Mouse (Mus musculus) kidney, adult 11 months (tissue): ENCODE measurements around the gene Tbc1d19.

ENCODE experiments used
- DNase-seq: peaks from one replicate; pipeline ENCODE4 v3.0.0; 2022

The Tbc1d19 gene

DNA sequence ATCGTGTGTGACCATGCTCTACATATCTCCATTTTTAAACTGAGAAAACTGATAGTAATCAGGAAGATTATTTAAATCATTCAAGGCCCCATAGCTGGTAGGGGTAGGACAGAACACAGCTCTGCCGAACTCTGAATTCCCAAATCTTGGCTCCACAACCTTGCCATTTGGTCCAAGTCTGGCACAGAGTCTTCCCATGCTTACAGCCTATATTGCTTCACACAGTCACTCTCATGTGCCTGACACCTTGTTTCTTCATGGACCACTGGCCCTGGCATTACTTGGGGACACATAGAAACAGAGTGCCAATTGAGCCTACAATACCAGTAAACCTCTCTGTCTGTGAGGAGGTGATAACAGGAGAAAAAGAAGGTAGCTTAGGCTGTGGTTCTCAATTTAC is 111.0 kb downstream of the Tbc1d19 start:
- DNase-seq = no peak

GRCm38 (mm10) chr5:53922149-53922904 is 112.9 kb downstream of the Tbc1d19 start:
- DNase-seq = no peak

DNA sequence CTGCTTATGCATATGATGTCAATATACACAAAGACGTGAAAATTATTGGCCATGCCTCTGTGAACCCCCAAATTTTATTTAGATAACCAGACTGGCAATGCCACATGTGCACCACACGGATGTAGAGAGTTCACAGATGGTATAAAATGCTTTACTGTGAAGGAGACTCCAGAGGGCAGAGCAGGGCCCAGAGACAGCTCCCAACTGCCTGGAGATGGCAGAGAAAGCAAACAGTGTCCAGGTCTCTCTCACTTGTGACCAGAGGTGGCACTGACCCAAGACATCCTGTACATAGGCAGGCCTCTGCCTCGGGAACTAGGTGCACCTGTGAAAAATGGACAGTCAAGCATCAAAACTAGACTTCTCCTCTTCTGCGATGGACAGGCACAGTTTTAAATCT is 114.6 kb downstream of the Tbc1d19 start:
- DNase-seq = no peak

- no peak for DNase-seq
Observed at GRCm38 (mm10) chr5:53926301-53926855, 117.0 kb downstream of the Tbc1d19 start.

DNA sequence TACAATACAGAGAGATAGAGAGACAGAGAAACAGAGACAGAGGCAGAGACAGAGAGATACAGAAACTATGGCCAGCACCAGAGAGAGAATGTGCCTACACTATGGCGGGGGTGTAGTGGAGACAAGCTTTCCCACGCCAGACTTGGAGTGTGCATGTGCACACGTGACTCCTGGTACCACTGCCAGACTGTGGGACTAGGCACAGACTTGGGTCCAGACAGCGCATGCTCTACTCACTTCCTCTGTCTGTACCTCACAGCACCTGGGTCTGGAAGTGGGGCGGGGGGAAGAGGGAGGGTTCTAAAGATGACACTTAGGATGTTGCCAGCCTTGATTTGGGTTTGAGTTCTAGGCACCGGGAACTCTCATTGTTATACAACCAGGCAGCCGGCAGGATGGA is 118.5 kb downstream of the Tbc1d19 start:
- no peak for DNase-seq

- no peak for DNase-seq
Observed at GRCm38 (mm10) chr5:53928537-53928936, 119.1 kb downstream of the Tbc1d19 start.

DNA sequence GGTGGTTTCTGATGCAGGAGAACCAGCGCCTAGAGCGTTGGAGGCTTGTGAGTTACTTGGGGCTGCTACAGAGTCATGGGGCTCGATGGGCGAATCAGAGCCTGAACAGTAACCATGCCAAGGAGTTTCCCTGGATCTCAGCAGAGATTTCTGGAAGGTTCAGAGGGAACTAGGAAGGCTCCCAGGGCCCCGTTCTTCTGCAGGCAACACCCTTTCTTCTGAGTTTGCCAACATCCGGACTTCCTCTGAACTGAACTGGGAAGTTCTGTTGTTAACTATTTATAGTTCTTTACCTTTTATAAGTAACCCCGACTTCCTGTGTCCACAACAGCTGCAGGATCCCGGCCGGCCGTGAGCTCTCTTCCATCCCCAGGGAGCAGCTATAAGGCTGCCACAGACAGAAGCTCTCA is 119.8 kb downstream of the Tbc1d19 start:
- peak; percentile 47 for DNase-seq

DNA sequence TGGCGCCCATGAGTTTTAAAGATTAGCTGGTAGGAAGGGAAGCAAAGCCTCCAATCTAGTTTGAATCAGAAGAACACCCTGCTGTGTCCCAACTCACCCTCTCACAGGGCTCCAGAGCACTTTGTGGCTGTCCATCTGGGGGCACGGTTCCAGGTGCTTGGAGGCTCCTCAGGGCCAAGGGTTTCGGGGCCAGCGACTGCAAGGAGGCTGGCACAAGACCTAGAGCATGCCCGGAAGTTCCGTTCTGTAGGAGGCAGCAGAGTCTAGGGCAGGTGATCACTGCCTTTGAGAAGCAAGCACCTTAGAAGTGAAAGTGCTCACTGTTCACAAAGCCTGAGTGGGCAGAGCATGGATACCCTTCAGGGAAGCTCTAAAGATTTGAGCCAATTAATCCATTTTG is 120.4 kb downstream of the Tbc1d19 start:
- no peak for DNase-seq

DNA sequence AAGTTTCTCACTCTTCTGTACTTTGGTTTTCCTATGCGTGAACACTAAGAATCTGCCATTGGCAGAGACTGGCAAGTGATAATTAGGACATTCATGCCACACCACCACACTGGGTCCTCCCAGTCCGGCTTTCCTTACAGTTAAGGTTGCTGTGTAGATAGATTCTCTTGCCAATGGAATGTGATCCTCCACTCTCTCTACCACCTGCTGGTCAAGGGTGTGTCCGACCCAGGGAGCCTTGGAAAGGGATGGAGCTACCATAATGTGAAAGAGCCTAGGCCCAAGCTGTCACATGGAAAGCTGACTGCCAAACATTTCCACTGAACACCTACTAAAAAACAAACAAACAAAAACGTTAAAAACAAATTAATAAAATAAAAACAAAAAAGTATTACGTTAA is 121.6 kb downstream of the Tbc1d19 start:
- no peak for DNase-seq

- DNase-seq = peak; percentile 58
Observed at GRCm38 (mm10) chr5:53933628-53934027, 124.2 kb downstream of the Tbc1d19 start.

GRCm38 (mm10) chr5:53934040-53934439 is 124.6 kb downstream of the Tbc1d19 start:
- DNase-seq = no peak

DNA sequence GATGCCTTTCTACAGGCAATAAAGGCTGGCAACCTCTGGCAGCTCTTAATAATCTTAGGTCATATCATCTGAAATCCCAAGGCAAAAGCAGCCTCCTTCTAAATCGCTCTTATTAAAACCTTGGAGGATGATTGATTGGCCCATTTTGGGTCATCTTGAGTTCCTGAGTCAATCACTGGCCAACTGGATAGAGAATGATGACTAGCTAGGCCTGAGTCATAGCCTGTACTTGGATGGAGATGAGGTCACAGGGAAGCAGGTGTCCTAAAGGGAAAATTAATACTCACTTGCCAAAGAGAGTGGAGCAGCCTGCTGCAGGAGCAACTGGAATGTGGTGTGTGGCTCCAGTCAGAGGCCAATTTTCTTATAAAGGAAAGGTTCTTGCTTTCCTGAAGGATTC is 125.4 kb downstream of the Tbc1d19 start:
- no peak for DNase-seq

GRCm38 (mm10) chr5:53937187-53937586 is 127.8 kb downstream of the Tbc1d19 start:
- DNase-seq = no peak

GRCm38 (mm10) chr5:53939026-53939425 is 129.6 kb downstream of the Tbc1d19 start:
- no peak for DNase-seq

DNA sequence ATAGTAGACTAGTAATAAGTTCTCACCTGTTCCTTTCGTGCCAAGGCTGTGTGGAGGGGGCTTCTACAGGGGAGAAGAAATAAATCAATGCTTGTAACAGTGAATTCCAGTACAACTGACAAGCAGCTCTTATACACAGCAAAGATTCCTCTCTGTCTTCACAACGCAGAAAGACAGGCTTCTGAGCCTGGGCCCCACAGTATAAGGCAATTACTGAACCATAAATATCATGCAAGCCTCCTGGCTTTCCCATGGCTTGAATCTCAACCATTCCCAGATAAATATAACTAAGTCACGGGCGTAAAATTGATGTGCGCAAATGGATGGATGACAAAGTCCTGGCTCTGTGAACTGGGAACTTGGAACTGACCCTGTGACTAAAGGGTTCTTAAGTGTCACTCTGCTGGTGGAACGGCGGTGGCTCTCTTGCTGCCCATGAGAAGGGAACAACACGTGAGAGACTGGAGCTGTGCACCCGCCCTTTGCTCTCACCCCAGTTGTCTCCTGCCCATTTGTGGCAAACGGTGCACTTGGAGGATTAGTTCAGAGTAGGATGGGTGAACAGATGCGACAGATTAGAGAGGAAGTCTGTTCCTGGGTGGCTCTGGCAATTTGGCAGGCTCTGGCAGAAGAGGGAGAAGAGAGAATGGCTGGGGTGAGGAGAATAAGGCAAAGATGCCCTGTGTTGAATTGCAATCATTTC is 132.1 kb downstream of the Tbc1d19 start:
- DNase-seq = no peak

DNA sequence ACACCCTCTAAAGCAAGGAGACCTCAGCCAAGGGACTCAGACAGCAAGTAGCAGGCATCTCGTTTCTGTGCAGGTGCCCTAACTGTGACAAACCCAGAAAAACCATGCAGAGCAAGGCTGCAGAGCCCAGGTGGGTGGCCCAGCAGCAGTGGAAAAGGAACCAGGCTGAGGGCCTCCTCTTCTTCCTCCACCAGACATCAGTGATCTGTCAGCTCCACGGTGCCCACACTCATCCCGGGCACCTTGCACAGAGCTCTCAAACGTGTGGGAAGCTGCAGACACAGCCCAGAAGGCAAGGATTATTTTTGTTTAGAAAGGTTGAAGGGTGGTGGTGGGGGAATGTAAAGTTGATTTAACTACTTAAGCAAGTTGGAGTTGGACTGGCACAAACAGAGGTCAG is 132.9 kb downstream of the Tbc1d19 start:
- no peak for DNase-seq

DNA sequence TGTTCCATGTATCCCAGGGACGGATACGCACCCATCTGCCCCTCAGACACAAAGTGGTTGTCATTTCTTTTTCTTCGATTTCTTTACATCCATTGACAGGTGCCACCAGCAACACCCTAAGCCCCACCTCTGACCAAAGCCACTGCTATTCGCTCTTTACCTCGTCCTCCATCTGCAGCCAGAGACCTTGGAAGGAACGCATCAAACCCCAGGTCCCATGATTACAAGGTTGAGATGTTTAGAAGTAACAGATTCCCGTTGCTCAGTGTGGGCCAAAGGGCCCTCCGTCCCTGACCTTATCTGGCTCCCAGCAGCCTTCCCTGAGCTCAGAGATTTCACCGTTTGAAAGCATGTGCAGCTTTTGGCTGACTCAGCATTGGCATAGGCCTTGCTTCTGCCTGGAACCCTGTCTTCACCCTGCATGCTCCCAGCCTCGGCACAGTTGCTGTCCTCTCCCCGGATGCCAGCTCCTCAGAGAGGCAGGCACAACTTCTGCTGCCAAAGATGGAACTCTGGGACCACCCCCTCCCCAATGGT is 134.0 kb downstream of the Tbc1d19 start:
- DNase-seq = no peak

- no peak for DNase-seq
Observed at GRCm38 (mm10) chr5:53946747-53947146, 137.3 kb downstream of the Tbc1d19 start.

GRCm38 (mm10) chr5:53947549-53948183 is 138.3 kb downstream of the Tbc1d19 start:
- DNase-seq = no peak

GRCm38 (mm10) chr5:53948606-53949266 is 139.3 kb downstream of the Tbc1d19 start:
- DNase-seq = peak; percentile 85

- no peak for DNase-seq
Observed at GRCm38 (mm10) chr5:53950189-53950588, 140.8 kb downstream of the Tbc1d19 start.

GRCm38 (mm10) chr5:53953216-53953615 is 143.8 kb downstream of the Tbc1d19 start:
- DNase-seq = no peak
